Mouse (Mus musculus): ENCODE data around the gene Pthlh.

GRCm38 (mm10) chr6:147244294-147244693 is 19.7 kb downstream of the Pthlh start:
- TF ChIP-seq EP300 (IDR thresholded peaks at IDR 0.05; ENCODE audit: insufficient read depth, low read depth, low read length), result no peak
- no peak for TF ChIP-seq POLR2A (IDR thresholded peaks at IDR 0.05; ENCODE audit: insufficient read depth, low read length)
- TF ChIP-seq CTCF (IDR thresholded peaks at IDR 0.05; ENCODE audit: low read depth, low read length), result no peak
